Mouse (Mus musculus): ENCODE results near the gene Rerg.

DNA sequence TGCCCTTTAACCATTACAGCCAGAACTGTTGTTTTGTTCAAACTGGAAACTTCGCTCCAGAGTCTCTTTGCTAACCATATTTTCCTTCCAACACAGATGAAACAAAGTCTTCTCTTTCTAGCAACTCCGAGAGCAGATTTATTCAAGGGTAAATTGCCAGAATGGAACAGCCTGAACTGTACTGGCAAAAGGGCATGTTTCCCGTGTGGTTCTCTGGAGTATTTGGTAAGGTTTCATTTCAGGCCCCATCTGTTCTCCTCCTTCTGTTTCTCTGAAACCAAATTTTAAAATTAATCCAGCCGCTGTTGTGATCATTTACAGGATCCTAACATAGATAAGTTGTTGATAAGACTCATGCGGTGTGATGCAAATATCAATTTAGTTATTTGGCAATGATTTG, 82.3 kb downstream of the Rerg start:
- TF ChIP-seq HCFC1 (IDR thresholded peaks at IDR 0.05; ENCODE audit: borderline replicate concordance, insufficient read depth, low read length) (no peak), ZNF384 (IDR thresholded peaks at IDR 0.05; ENCODE audit: low read depth, low read length) (no peak)
